Mouse (Mus musculus): ENCODE data around the gene Nanos3. TPM values are rescaled to one million over a fixed set of nuclear protein-coding genes. Genes with fewer than 3 reads are reported as not detected.

The Nanos3 gene
- total RNA-seq (2023): not detected

GRCm38 (mm10) chr8:84185117-84185516, at the start of gene Nanos3:
Nanos3 (minus strand) TSS chr8:84185217.

GRCm38 (mm10) chr8:84147769-84148530, 37.1 kb downstream of the Nanos3 start, which contains the start of the genes Cc2d1a and 4930432K21Rik:
Cc2d1a (minus strand) TSS chr8:84147936.
4930432K21Rik (plus strand) TSS chr8:84148025.

GRCm38 (mm10) chr8:84125656-84126055, 59.4 kb downstream of the Nanos3 start, which contains the start of gene Podnl1:
Podnl1 (plus strand) TSS chr8:84125989.

Other genes with a start within 250 kb of the Nanos3 start
- gene Gm10644, start 230.0 kb downstream of the Nanos3 start, total RNA-seq (2023): 1 to 10 TPM in 1 of 2 experiments, under 1 TPM in 1; 0.98 to 1.2 TPM
- 10 to 100 TPM in 1 of 2 experiments, 1 to 10 TPM in 1; 9.5 to 12.8 TPM for gene Asf1b, start 229.7 kb downstream of the Nanos3 start, total RNA-seq (2023)
- gene Prkaca, start 212.2 kb downstream of the Nanos3 start, total RNA-seq (2023): 10 to 100 TPM; 38.9 to 43.0 TPM
- gene Samd1, start 187.5 kb downstream of the Nanos3 start, total RNA-seq (2023): 10 to 100 TPM; 47.5 to 55.7 TPM
- gene 1700067K01Rik, start 183.7 kb downstream of the Nanos3 start, total RNA-seq (2023): under 1 TPM; 0.87 to 0.89 TPM
- gene 2210011C24Rik, start 173.0 kb downstream of the Nanos3 start, total RNA-seq (2023): not detected
- not detected for gene Palm3, start 163.7 kb downstream of the Nanos3 start, total RNA-seq (2023)
- 100 to 1,000 TPM; 284 to 309 TPM for gene Il27ra, start 142.6 kb downstream of the Nanos3 start, total RNA-seq (2023)
- gene Rln3, start 140.2 kb downstream of the Nanos3 start, total RNA-seq (2023): 1 to 10 TPM; 2.7 to 3.2 TPM
- 1 to 10 TPM; 1.9 to 2.1 TPM for gene Gm10643, start 120.1 kb downstream of the Nanos3 start, total RNA-seq (2023)
- gene Rfx1, start 118.4 kb downstream of the Nanos3 start, total RNA-seq (2023): 10 to 100 TPM; 94.6 to 95.5 TPM
- 10 to 100 TPM; 61.4 to 66.8 TPM for gene Dcaf15, start 80.4 kb downstream of the Nanos3 start, total RNA-seq (2023)
- 10 to 100 TPM; 12.2 to 24.2 TPM for gene Podnl1, start 59.2 kb downstream of the Nanos3 start, total RNA-seq (2023)
- 10 to 100 TPM; 34.1 to 37.3 TPM for gene Cc2d1a, start 37.3 kb downstream of the Nanos3 start, total RNA-seq (2023)
- 1 to 10 TPM; 2.0 to 4.1 TPM for gene 4930432K21Rik, start 37.2 kb downstream of the Nanos3 start, total RNA-seq (2023)
- 10 to 100 TPM; 25.0 to 26.5 TPM for gene Zswim4, start 51.8 kb upstream of the Nanos3 start, total RNA-seq (2023)
- gene D8Ertd738e, start 64.5 kb upstream of the Nanos3 start, total RNA-seq (2023): 100 to 1,000 TPM; 166 to 169 TPM
- 10 to 100 TPM; 38.4 to 42.1 TPM for gene Mri1, start 72.1 kb upstream of the Nanos3 start, total RNA-seq (2023)
- 10 to 100 TPM; 21.3 to 22.5 TPM for gene Ccdc130, start 85.2 kb upstream of the Nanos3 start, total RNA-seq (2023)
- gene Cacna1a, start 203.2 kb upstream of the Nanos3 start, total RNA-seq (2023): 10 to 100 TPM in 1 of 2 experiments, 1 to 10 TPM in 1; 8.5 to 11.6 TPM